Mouse (Mus musculus) right cerebral cortex, adult 18-20 months (tissue): ENCODE measurements around the gene D330045A20Rik.
"Not testable (repeated sequence)": the region's sequence is repeated elsewhere in the genome, so short reads cannot be mapped to it uniquely, and the experiment has no call there.

ENCODE experiments used
- DNase-seq: peaks from one replicate; pipeline ENCODE4 v3.0.0; 2022; ENCODE audit warnings: mixed read lengths

Gene D330045A20Rik

DNA sequence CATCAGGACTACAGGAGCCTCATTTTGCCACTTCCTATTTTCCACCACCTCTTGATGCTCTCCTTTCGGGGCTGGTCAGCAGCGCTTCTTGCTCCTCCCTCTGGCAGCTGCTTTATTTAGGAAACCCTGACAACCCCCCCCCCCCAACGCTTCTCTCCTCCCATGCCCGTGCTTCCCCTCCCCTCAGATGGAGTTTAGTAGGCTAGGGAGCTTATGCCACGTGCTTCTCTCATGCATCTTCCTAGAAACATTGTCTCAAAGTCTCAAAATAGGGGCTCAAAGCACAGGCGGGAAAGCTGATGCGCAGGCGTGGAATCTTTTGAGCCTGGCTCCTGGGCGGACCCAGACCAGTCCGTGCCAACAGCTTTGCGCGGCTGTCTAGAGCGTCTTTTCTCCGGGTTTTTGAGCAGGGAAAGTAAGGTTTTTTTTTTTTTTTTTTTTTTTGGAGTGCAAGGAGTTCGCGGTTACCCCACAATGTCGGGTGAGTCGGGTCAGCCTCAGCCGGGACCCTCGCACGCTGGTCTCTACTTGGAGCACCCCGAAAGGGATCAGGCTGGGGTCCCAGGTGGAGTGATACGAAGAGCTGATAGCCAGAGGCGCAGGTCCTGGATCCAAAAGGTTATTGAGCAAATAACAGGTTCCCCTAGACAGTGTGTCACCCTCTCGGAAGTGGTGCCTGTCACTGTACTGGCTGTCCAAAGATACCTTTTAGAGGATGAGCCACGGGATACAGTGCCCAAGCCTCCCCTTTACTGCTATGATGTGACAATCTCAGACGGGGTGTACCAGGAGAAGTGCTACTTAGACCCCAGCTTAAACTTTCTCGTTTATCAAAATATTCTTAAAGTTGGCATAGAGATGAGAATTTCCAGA lies at the start of gene D330045A20Rik:
TSS of gene D330045A20Rik (plus strand) at position 346 of the 873 bp plus-strand sequence.
- DNase-seq: peak; percentile 2

DNA sequence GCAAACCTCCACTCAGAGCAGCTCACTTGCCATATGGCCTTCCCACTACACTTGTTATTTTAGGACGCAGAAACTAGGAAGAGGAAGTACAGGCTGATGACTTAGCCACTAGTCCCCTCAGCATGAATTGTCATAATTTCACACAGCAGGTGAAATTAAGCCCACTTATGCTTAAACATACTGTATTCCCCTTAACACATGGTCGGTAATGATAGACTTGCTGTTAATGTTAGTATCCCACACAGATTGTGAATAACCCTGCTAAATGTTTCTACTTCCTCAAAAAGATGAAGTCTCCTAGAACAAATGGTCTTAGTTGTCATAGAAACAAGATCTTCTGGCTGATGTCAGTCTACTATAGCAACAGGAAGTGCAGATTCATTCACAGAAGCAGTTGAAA lies 47.6 kb upstream of the D330045A20Rik start:
- peak; percentile 28 for DNase-seq

DNA sequence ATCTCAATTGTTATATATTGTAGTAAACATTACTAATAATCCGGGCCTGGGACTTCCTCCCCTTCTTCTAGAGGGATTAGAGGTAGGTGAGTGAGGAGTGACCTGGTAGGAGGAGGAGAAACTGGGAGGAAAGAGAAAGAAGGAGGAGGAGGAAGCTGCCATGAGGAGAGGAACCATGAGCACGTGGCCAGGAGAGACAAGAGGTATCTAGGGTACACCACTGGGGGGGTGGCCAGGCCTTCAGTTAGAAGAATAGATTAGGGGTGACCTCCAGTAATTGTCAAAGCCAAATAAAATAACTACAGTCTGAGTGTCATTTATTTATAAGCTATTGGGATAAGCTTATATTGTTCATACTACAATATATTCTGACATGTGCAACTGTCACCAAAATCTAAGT lies 45.0 kb upstream of the D330045A20Rik start:
- no peak for DNase-seq

DNA sequence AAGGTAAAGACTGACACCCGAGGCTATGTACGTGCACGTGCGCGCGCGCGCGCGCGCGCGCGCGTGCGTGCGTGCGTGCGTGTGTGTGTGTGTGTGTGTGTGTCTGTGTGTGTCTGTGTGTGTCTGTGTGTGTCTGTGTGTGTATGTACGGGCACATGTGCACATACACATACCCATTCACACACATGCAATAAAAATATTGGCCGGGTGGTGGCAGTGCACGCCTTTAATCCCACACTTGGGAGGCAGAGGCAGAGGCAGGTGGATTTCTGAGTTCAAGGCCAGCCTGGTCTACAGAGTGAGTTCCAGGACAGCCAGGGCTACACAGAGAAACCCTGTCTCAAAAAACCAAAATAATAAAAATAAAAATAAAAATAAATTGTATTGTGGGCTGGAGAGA lies 39.1 kb upstream of the D330045A20Rik start:
- not testable (repeated sequence) for DNase-seq

DNA sequence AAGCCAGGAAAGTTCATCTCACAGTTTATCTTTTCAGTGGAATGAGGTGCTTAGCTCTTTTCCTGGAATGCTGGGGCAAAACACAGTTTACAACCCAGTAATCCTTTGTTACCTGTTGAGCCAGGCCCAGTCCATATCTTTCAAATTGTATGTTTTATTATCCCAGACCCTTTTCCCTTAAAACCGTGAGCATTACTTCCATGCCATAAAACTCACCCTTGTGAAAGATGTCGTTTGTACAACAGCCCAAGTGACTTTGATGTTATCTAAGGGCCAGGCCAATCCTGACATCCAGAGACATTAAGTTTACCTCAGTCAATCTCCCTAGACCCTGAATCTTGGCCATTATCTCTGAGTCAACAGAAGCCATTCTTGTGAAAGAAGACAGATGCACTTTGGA lies 23.4 kb upstream of the D330045A20Rik start:
- no peak for DNase-seq

DNA sequence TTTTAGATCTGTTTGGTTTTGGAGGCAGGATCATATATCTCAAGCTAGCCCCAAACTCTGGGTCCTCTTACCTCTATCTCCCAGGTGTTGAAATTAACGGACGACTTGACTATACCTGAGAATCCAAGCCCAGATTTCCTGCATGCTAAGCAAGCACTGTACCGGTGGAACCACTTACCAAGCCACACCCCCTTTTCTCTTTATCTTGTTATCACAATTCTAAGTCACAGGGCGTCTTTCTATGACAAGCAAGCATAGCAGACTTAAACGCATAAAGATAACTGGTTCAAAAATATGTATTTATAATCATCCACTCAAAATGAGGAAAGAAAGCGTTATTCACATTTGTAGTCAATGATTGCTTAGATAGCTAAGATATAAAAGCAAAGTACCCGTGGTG lies 1.9 kb downstream of the D330045A20Rik start:
- DNase-seq: no peak

DNA sequence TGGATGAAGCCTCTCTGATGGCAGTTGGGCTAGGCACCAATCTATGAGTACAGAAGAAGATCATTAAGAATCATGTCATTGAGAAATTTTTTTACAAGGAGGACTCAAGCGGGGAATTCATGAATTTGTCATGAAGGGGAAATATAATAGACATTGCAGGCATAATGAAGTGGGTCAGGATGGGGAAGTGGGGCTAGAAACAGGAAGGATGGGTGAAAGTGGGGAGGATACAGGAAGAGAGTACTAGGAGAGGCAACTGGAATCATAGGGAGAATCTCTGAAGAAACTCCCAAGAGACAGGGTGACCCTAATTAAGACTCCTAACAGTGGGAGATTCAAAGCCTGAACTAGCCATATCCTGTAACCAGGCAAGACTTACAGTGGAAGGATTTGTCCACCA lies 4.8 kb downstream of the D330045A20Rik start:
- DNase-seq: no peak

DNA sequence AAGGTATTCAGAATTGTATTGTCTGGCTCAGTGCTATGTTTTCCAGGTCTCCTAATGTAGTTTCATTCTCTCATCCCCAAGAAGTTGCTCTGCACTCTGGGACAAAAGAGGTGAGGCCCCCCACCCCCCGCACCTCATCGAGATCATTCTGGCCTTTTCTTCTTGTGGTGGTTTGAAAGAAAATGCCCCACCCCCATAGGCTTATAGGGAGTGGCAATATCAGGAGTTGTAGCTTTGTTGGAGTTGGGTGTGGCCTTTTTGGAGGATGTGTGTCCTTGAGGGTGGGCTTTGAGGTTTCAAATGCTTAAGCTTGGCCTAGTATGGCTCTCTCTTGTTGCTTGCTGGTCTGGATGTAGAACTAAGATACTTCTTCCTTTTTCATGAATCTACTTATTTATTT lies 36.0 kb downstream of the D330045A20Rik start:
- DNase-seq: no peak

DNA sequence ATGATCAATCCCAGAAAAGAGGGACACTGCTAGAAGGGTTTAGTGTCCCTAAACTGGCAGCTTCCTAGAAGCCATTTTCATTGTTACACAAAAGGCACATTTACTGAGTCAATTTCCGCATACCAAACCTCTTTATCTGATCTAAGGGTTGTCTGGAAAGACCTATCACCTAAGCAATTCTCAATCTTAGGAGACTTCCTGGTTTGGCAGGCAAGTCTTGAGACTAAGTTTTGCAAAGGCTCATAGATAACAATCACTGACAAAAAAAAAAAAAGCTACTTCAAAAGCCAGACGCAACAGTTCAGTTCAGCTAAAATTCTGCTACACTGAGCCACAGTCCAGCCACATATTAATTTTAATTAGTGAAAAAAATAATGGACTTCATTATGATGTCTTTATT lies 39.1 kb downstream of the D330045A20Rik start:
- DNase-seq: no peak

DNA sequence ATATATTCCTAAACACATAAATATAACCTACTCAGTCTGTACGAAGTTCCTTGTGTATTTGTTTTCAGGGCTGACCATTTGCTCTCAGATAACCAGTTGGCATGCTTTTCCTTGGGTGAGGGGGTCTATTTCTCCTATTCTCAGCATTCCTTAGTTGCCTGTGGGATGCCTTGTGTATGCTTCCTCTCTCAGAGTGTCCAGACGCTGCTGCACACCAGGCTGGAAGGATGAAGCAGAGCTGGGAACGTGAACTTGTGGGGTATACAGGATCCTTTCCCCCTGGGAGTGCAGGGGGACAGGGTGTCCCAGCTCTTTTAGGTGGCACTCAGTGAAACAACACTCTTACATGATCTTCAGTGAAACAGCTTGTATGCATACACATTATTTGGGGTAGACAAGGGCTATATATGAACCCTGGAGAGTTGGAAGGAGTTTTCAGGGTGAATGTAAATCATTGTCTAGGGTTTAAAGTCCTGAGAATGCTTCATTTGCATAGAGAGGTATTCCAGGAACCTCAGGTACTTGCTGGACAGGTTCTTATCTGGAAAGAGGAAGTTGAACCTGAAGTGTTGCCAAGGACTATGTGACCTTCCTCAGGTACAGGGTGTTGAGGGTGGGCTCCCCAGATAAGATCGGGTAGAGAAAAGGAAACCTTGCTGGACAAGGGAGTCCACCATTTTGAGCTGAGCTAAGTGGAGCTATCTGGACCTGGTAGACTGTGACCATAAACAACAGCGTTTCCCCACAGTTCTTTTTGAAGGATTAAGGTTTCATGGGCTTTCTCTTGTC lies 44.3 kb downstream of the D330045A20Rik start:
- DNase-seq: no peak

DNA sequence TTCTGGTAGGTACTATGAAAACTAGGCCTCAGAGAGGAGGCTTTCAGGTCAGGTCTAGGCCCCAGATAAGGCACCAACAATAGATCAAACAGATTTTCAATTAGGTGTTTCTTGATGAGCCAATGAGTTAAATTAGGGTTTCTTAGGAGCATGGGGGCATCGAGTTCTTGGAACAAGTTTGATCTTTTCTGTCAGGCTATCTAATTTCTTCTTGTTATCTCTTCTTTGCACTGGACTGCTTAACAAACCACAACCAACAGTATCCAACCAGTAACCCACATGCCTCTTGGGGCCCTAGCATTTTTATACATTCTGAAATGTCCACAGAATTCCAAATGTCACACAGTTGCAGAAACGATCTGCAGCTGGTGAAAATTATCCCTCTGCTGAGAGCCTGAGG lies 45.6 kb downstream of the D330045A20Rik start:
- no peak for DNase-seq

DNA sequence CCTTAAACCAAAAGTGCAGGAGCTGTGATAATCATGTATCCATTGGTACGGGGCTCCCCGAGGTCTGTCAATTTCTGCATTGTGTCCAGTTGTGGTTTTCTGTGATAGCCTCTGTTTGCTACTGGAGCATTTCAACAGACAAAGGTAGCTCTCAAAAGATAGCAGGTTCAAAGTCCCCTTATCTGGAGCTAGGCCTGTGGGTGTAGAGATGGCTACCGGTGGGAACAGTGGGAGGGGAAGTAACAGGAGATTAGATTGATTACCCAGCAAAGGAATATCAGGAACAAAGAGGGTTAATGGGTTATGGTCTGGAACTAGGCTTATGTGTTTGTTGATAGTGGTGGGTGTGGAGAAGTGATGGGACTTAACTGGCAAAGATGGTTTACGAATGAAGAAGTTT lies 46.8 kb downstream of the D330045A20Rik start:
- no peak for DNase-seq

DNA sequence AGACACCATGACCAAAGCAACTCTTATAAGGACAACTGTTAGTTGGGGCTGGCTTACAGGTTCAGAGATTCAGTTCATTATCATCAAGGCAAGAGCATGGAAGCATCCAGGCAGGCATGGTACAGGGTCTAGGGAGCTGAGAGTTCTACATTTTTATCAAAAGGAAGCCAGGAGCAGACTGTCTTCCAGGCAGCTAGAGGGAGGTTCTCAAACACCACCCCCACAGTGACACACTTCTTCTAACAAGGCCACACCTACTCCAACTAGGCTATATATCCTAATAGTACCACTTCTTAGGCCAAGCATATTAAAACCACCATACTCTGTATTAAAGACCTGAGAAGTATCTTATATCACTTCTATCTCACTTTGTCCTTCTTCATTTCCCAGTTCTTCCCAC lies 49.5 kb downstream of the D330045A20Rik start:
- no peak for DNase-seq

DNA sequence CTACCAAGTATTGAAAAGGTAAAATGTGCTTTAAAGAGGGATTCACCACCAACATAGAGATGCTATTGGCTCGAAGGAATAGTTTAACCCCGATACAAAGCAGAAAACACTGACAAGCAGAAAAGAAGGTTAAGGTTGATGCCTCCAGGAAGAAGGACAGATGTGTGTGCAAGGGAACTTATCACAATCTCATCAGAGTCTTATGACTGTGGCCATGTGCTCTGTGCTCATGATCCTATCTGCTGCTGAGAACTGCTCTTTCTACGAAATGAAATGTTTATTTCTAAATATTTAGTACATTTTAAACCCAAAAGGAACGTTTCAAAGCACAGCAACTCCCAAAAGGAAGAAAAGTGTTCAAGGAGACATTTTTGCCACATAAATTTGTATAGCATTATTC lies 52.1 kb downstream of the D330045A20Rik start:
- DNase-seq: no peak

DNA sequence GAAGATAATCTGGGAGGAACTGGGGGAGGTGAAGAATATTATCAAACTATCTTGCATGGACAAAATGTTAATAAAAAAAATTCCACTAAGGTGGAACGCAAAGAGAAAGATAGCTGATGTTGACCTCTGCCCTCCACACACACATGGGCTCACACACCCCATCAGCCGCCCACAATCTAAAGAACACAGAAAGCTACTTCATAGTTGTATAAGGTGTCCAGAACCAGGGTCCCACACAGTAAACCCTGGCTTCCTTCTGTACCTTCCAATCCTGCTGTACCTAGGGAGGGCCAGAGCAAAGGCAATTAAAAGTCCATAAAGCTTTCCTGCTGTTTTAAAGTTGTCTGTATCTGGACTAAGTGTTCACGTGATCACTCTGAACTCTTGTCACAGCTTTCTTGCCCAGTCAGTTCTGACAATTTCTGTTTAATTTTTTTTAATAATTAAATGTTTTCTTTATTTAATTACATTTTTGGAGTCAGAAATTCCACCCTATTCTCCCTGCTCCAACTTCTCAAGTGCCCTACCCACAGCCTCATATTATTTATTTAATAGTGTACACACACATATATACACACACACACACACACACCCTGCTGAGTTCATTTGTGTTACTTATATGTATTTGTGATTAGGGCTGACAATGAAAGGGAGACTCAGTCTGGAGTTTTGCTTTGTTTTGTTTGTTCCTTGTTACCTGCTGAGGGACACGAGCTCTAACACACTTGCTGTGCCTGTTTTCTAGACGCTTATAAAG lies 57.7 kb downstream of the D330045A20Rik start:
- DNase-seq: no peak

DNA sequence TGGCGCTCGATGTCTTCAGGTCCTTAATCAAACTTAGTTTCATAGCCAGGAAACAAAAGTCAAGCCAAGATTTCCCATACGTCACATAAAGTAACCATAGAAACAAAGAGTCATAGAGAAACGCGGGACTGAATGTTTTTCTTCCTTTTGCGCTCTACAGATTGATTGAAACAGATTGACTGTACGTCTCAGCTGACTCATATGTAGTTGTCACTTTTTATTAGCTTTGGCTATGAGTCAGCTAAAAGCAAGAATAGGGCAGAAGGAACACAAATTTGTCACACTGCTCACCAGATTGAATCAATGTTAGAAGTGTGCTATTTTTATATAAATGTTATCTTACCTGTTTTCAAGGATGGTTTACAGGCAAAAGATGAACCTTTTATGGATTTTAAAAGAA lies 63.6 kb downstream of the D330045A20Rik start:
- peak; percentile 0 for DNase-seq

DNA sequence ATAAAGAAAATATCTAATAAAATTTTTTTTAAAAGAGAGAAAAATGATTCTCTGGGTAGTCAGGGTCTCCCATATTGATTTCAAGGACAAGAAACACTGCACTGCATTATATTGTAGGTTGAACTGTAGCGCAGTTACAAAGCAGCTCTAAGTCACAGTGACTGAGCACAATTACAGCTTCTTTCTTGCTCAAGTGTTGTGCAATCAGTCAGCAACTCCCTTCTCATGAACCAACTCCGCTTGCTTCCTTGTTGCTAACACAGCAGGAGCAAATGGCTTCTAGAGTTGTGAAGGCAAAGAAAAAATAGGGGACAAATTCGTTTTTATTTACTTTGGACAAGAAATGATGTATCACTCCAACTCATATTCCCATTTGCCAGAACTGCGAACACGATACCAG lies 70.3 kb downstream of the D330045A20Rik start:
- DNase-seq: no peak

DNA sequence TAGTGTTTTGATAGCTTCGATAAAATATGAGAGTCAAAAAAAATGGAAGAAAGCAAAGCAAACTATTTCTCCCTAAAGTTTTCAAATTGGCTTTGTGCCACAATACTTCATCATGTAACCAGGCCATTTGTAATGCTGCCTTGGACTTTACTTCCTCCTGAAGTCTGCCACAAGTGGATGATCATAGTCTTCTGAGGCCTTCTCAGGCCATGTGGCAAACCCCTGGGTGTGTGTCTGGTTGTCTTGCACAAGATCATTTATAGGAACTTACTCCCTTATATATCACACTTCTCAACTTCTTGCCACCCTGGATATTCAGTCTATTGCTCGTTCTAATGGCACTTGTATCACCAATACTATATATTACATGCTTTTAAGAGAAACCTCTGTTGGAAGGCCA lies 71.9 kb downstream of the D330045A20Rik start:
- no peak for DNase-seq

DNA sequence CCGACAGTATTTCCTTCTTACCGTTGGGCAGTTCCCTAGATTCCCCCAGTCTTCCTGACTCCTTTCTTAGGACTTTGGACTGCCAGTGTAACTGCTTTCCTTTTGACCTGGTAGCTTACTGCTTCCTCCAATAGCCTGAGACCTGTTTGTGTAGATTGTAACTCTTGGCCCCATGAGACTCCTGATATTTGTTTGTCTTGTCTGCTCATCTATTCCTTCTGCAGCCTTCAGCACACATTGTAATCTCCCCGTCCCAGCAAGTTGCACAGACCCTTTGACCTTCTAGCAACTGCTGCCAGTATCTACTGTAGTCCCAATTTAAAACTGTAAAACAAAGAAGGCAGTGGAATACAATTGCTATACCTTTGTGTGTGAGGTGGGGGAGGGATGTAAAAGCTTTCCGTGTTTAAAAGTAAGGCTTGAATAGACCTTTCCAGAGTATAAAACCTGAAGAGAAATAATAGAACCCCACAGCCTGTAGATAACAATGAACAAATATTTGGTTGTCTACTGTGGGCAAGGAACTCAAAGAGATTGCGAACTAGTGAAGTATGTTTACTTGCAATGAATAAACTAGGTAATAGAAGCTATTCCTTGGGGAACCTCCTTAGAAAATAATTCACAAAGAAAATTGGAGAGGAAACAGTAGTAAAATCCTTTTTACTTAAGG lies 82.2 kb downstream of the D330045A20Rik start:
- DNase-seq: no peak

DNA sequence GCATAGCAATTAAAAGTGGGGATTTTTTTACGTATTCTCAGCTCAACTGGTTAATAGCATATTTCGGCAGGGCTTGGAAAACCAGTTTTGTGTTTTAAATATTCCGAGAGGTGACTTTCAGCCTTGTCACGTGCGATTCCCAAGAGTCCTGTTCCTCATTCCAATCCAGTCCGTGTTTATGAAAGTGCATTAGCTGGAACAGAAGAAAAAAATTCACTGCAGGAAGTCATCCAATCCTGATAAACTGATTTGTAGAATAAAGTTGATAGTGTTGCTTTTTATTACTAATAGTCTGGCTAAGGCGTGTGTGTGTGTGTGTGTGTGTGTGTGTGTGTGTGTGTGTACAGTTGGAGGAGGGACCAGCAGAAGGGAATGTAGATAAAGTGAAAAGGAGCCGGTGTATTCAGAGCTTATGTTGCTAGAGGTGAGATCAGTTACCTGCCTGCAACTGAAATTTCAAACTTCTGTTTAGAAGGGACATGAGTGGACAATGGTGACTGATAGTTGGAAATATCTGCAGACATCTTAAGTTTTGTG lies 82.8 kb downstream of the D330045A20Rik start, which contains the start of gene Rnf128:
TSS of gene Rnf128 (plus strand) at position 392 of the 537 bp plus-strand sequence.
- DNase-seq: no peak

DNA sequence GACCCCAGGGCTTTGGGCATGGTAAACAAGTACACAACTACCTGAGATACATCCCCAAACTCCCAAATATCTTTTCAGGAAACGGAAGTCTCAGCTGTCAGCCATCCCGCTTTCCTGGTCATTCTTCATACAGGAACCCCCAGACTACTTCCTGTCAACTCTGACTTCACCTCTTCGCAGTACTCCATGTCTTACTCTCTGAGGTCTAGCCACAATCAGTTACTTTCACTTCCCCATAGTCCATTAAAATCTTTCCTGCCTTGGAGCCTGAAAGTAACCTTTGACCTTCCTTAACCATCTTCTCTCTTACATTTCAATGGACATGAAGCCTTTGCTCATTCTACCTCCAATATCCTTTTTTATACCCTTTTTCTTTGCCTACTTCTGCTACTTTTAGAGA lies 89.9 kb downstream of the D330045A20Rik start:
- DNase-seq: no peak

DNA sequence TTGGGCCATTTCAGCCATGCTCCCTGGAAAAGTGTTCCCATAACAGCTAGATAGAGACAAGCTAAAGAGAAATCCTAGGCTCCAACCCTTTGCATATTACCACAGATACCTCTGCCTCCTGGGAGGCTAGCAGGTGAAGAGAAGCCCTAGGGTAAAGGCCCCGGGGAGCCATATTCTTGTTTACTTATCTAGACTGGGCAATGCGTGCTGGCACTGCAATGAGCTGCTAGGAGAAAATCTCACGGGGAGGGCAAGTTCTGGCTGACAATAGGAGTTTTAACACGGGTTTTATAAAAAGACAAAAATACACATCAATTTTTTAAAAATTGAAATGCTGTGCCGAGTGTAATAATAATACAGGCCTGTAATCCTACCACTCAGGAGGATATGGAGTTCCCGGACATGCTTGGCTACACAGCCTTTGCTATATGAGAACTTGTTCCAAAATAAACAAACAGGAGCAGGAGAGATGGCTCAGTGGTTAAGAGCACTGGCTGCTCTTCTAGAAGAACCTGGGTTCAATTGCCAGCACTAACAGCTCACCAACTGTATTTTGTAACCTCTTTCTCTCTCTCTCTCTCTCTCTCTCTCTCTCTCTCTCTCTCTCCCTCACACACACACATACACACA lies 98.6 kb downstream of the D330045A20Rik start:
- no peak for DNase-seq
